Mouse (Mus musculus): ENCODE results near the gene Tcfl5. TPM values are rescaled to one million over a fixed set of nuclear protein-coding genes. Genes with fewer than 3 reads are reported as not detected.

The Tcfl5 gene
- total RNA-seq, 2 experiments from 2014 or later, result 0.18 to 0.25 TPM

GRCm38 (mm10) chr2:180600569-180601021 is 41.9 kb downstream of the Tcfl5 start:
- DNase-seq (ENCODE audit: low spot score in 2 of 2), result peak in 1 of 2 experiments; percentile 19

GRCm38 (mm10) chr2:180598157-180598705 is 44.3 kb downstream of the Tcfl5 start:
- DNase-seq (ENCODE audit: low spot score in 2 of 2), result peak in 1 of 2 experiments; percentile 22

- no peak for DNase-seq (ENCODE audit: low spot score in 2 of 2)
Measured at GRCm38 (mm10) chr2:180597490-180597889, 45.0 kb downstream of the Tcfl5 start, which contains the start of gene Col9a3. Col9a3 (plus strand) TSS chr2:180597790.

- DNase-seq (ENCODE audit: low spot score in 2 of 2), result peak; percentile 70 to 84
Measured at GRCm38 (mm10) chr2:180589123-180589831, 53.2 kb downstream of the Tcfl5 start, which contains the start of gene Ogfr. Ogfr (plus strand) TSS chr2:180589245.

GRCm38 (mm10) chr2:180588736-180589122 is 53.8 kb downstream of the Tcfl5 start:
- DNase-seq (ENCODE audit: low spot score in 2 of 2), result no peak

- no peak for DNase-seq (ENCODE audit: low spot score in 2 of 2)
Measured at GRCm38 (mm10) chr2:180583154-180583507, 59.4 kb downstream of the Tcfl5 start.

- DNase-seq (ENCODE audit: low spot score in 2 of 2), result peak; percentile 96 to 98
Measured at GRCm38 (mm10) chr2:180582481-180583153, 59.9 kb downstream of the Tcfl5 start.

GRCm38 (mm10) chr2:180581002-180581401 is 61.5 kb downstream of the Tcfl5 start, which contains the start of gene Mrgbp:
Mrgbp (plus strand) TSS chr2:180581304.
- no peak for DNase-seq (ENCODE audit: low spot score in 2 of 2)

GRCm38 (mm10) chr2:180578686-180579085 is 63.8 kb downstream of the Tcfl5 start:
- DNase-seq (ENCODE audit: low spot score in 2 of 2), result peak; percentile 51 to 85

- DNase-seq (ENCODE audit: low spot score in 2 of 2), result no peak
Measured at GRCm38 (mm10) chr2:180576482-180576881, 66.0 kb downstream of the Tcfl5 start.

Other genes starting within 250 kb of the Tcfl5 start
- 1 to 10 TPM; 1.3 to 1.8 TPM for gene Slco4a1, start 186.5 kb downstream of the Tcfl5 start, total RNA-seq (2021)
- 1 to 10 TPM; 2.7 to 3.5 TPM for gene Ntsr1, start 142.7 kb downstream of the Tcfl5 start, total RNA-seq (2021)
- 10 to 100 TPM; 19.5 to 20.1 TPM for gene Mrgbp, start 61.4 kb downstream of the Tcfl5 start, total RNA-seq (2021)
- 10 to 100 TPM; 35.5 to 37.1 TPM for gene Ogfr, start 53.5 kb downstream of the Tcfl5 start, total RNA-seq (2021)
- 1 to 10 TPM; 5.8 to 6.7 TPM for gene Col9a3, start 44.9 kb downstream of the Tcfl5 start, total RNA-seq (2021)
- 10 to 100 TPM; 53.2 to 54.6 TPM for gene Dido1, start 67.3 kb upstream of the Tcfl5 start, total RNA-seq (2021)
- gene Gid8, start 67.4 kb upstream of the Tcfl5 start, total RNA-seq (2021), result 10 to 100 TPM; 58.6 to 61.5 TPM
- gene Slc17a9, start 82.6 kb upstream of the Tcfl5 start, total RNA-seq (2021), result under 1 TPM; 0.27 to 0.48 TPM
- not detected for gene Bhlhe23, start 134.2 kb upstream of the Tcfl5 start, total RNA-seq (2021)

Measured in layer of hippocampus, adult 18-20 months (tissue).